Mouse (Mus musculus): Measurements from ENCODE around the gene 4930544D05Rik.

DNA sequence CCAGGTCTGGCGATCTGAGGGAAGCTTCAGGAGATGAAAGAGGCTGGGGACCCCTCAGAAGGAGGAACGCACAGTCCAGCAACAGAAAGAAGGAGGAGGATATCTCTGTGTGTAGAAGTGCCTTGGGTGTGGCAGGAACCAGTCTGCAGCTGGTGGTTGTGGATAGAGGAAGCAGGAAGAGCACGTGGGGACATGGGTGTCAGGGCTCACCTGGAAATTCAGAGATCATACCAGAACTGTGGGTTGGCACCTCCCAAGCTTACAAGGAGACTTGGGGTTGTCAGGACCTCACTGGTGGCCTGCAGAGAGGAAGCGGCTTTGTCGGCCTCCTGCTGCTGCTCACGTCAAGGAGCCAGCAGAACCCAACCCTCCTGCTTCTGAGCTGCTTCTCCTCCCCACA lies 18.3 kb upstream of the 4930544D05Rik start:
- no peak for TF ChIP-seq GATA1 (IDR thresholded peaks at IDR 0.05; ENCODE audit: low read length)
- TF ChIP-seq TAL1 (IDR thresholded peaks at IDR 0.05; ENCODE audit: low read length): no peak
